ENCODE assay signal across 8 mouse cellular contexts in genomic region chr2:12419262-12419655, GRCm38 (mm10). TPM values are rescaled to one million over a fixed set of nuclear protein-coding genes. Genes with fewer than 3 reads are reported as not detected.
A peak's percentile ranks its signal among the peaks of the same experiment; 100 is the strongest.
DNase-seq lines count a peak whose midpoint lies in the region; ATAC-seq and TF ChIP-seq lines count a peak whose summit lies in the region.

Mindy3 (minus strand) TSS chr2:12419470.

- peaks cover 9% of the 10 kb centered on the region; the same call in 1 of the 2 replicates for H3K4me1 ChIP-seq in hindbrain, postnatal 0 days (ENCODE audit: insufficient read depth, low read length)

- DNase-seq in ZHBTc4 (ENCODE audit: low read depth, low spot score), result peak; percentile 89
- DNase-seq in gastrocnemius, adult 2 months, result peak; percentile 93
- DNase-seq in hindbrain, postnatal 0 days (ENCODE audit: low spot score), result peak; percentile 93
- DNase-seq in left cerebral cortex, adult 2 months (ENCODE audit: extremely low spot score in 1 of 2, low spot score in 2 of 2), result peak; percentile 88 to 90
- peak; percentile 88 for DNase-seq in right cerebral cortex, adult 2 months (ENCODE audit: low spot score in 2 of 2)
- peak; percentile 91 for DNase-seq in urinary bladder, postnatal 14 days (ENCODE audit: low spot score)

- TF ChIP-seq CTCF in gastrocnemius, adult 2 months (IDR thresholded peaks at IDR 0.05), result no peak; the same call in 1 of the 2 replicates
- peak; percentile 17 for TF ChIP-seq CTCF in hindbrain, postnatal 0 days (IDR thresholded peaks at IDR 0.05; ENCODE audit: low read depth)
- no peak; the same call in none of the 2 replicates for TF ChIP-seq CTCF in left cerebral cortex, adult 2 months (IDR thresholded peaks at IDR 0.05)

- peak within 1 kb of the TSS; percentile 79 for H3K9ac ChIP-seq in hindbrain, postnatal 0 days (replicated peaks; ENCODE audit: low read length)

- peak within 1 kb of the TSS; percentile 97 for H3K4me2 ChIP-seq in hindbrain, postnatal 0 days (ENCODE audit: low read depth, low read length)

- intact Hi-C loops in gastrocnemius, adult 2 months (cut with DNase I), result loop anchor here (10.0 kb wide), 1 partner anchor 644 kb away; the partner anchor contains the start of genes Ankrd16 and Fbh1
- intact Hi-C loops in left cerebral cortex, adult 2 months (cut with DNase I), result no loop called here

- no peaks in the 10 kb centered on the region for H3K9me3 ChIP-seq in hindbrain, postnatal 0 days (ENCODE audit: low read length)

- H3K36me3 ChIP-seq in hindbrain, postnatal 0 days (ENCODE audit: insufficient read depth, low read length), result no peaks in the 10 kb centered on the region

- WGBS in hindbrain, postnatal 0 days, result under 1% methylated on average over 25 of the region's 25 CpGs

- H3K27ac ChIP-seq in gastrocnemius, adult 2 months, result peak within 1 kb of the TSS; percentile 88
- H3K27ac ChIP-seq in hindbrain, postnatal 0 days, result peak within 1 kb of the TSS; percentile 80
- H3K27ac ChIP-seq in left cerebral cortex, adult 2 months, result peak within 1 kb of the TSS; percentile 73

- no peaks in the 10 kb centered on the region for H3K27me3 ChIP-seq in hindbrain, postnatal 0 days (ENCODE audit: insufficient read depth, low read length)

- ATAC-seq in common myeloid progenitor, adult 5-6 weeks (replicated peaks; ENCODE audit: low read depth, poor library complexity, severe bottlenecking), result peak; percentile 93
- ATAC-seq in hindbrain, postnatal 0 days, result peak; percentile 95
- peak; percentile 95 for ATAC-seq in megakaryocyte, adult 5-6 weeks (ENCODE audit: poor library complexity, severe bottlenecking)

- H3K4me3 ChIP-seq in gastrocnemius, adult 2 months, result peak within 1 kb of the TSS; percentile 88
- peak within 1 kb of the TSS; percentile 92 for H3K4me3 ChIP-seq in hindbrain, postnatal 0 days (ENCODE audit: low read length)
- H3K4me3 ChIP-seq in left cerebral cortex, adult 2 months, result peak within 1 kb of the TSS; percentile 93

RNA-seq across cellular contexts. Expression of gene Mindy3, which starts in this region (rescaled TPM):
- total RNA-seq in common myeloid progenitor, adult 5-6 weeks (2017), result 22.2 and 25.9 TPM in 2 replicates
- 10 to 100 TPM; 10.7 to 11.5 TPM for total RNA-seq in gastrocnemius, adult 2 months (2021)
- 51.3 and 73.3 TPM in 2 replicates for total RNA-seq in hindbrain, postnatal 0 days (2014; rRNA removed)
- polyA plus RNA-seq in hindbrain, postnatal 0 days (2015; fragmentation: Nextera tagmentation; extraction: Ambion mirVana), result 48.2 and 50.9 TPM in 2 replicates
- 10 to 100 TPM; 54.0 to 60.7 TPM for total RNA-seq in left cerebral cortex, adult 2 months (2021)
- total RNA-seq in megakaryocyte, adult 5-6 weeks (2015), result 73.5 and 82.3 TPM in 2 replicates
- total RNA-seq in megakaryocyte, adult 5-6 weeks (2017), result 33.0 and 35.3 TPM in 2 replicates

Comparison
In these comparisons a context has a peak if more than half of its experiments do, and no peak if none do; other contexts are left out.
1. Peak in every context shown above with its lines: DNase-seq, ATAC-seq, H3K4me3 ChIP-seq and H3K27ac ChIP-seq.